ENCODE assay signal across 8 mouse cellular contexts in genomic region chr4:46025893-46026292, GRCm38 (mm10). TPM values are rescaled to one million over a fixed set of nuclear protein-coding genes. Genes with fewer than 3 reads are reported as not detected.
DNase-seq lines count a peak whose midpoint lies in the region; ATAC-seq and TF ChIP-seq lines count a peak whose summit lies in the region.

No protein-coding gene starts in this region.

- H3K27ac ChIP-seq in midbrain, embryonic 14.5 days (replicated peaks; ENCODE audit: low read depth, low read length), result no peak overlapping the region
- no peak overlapping the region for H3K27ac ChIP-seq in midbrain, embryonic 16.5 days (ENCODE audit: low read length)
- no peak overlapping the region for H3K27ac ChIP-seq in embryonic fibroblast, embryonic 13.5 days (ENCODE audit: insufficient read depth, low read length)
- H3K27ac ChIP-seq in limb, embryonic 11.5 days (replicated peaks; ENCODE audit: low read depth, low read length), result no peak overlapping the region

- 0 out of 2 replicates have a peak, but pooled peaks cover 2% of the 10 kb centered on the region for H3K36me3 ChIP-seq in midbrain, embryonic 14.5 days (ENCODE audit: control insufficient read depth, insufficient read depth, low read length)
- no peaks in the 10 kb centered on the region; the same call in 1 of the 2 replicates for H3K36me3 ChIP-seq in midbrain, embryonic 16.5 days (ENCODE audit: control insufficient read depth, insufficient read depth, low read length)
- no peaks in the 10 kb centered on the region for H3K36me3 ChIP-seq in limb, embryonic 11.5 days (ENCODE audit: control insufficient read depth, insufficient read depth, low read length)

- no peak overlapping the region for H3K4me2 ChIP-seq in midbrain, embryonic 14.5 days (ENCODE audit: low read length)
- no peak overlapping the region for H3K4me2 ChIP-seq in midbrain, embryonic 16.5 days (ENCODE audit: low read length)
- H3K4me2 ChIP-seq in limb, embryonic 11.5 days (ENCODE audit: low read depth, severe bottlenecking), result no peak overlapping the region

- no peaks in the 10 kb centered on the region for H3K9me3 ChIP-seq in midbrain, embryonic 14.5 days (ENCODE audit: control insufficient read depth, low read length)
- no peaks in the 10 kb centered on the region for H3K9me3 ChIP-seq in midbrain, embryonic 16.5 days (replicated peaks; ENCODE audit: control insufficient read depth, low read length, poor library complexity, severe bottlenecking)
- no peaks in the 10 kb centered on the region for H3K9me3 ChIP-seq in limb, embryonic 11.5 days (ENCODE audit: control insufficient read depth, low read length)

- H3K9ac ChIP-seq in midbrain, embryonic 14.5 days (replicated peaks; ENCODE audit: low read length), result no peak overlapping the region
- no peak overlapping the region for H3K9ac ChIP-seq in midbrain, embryonic 16.5 days (ENCODE audit: low read depth, low read length)
- no peak overlapping the region for H3K9ac ChIP-seq in limb, embryonic 11.5 days (ENCODE audit: low read length)

- DNase-seq in cerebellum, postnatal 14 days, result peak; percentile 65 to 76
- DNase-seq in cerebellum, adult 9-10 months, result no peak
- DNase-seq in midbrain, embryonic 14.5 days, result peak; percentile 64
- DNase-seq in limb, embryonic 11.5 days (ENCODE audit: low spot score), result peak; percentile 55
- DNase-seq in spleen, adult 12 weeks (ENCODE audit: low spot score), result no peak
- no peak for DNase-seq in B cell, adult 2 months

- TF ChIP-seq CTCF in embryonic fibroblast, embryonic 13.5 days (IDR thresholded peaks at IDR 0.05; ENCODE audit: borderline replicate concordance, insufficient read depth, low read length), result peak; percentile 91

- no peak for ATAC-seq in midbrain, embryonic 14.5 days (ENCODE audit: low FRiP score, low TSS enrichment)
- no peak for ATAC-seq in midbrain, embryonic 16.5 days
- no peak for ATAC-seq in limb, embryonic 11.5 days (ENCODE audit: insufficient number of reproducible peaks, low FRiP score, low TSS enrichment, low read depth)

- no peaks in the 10 kb centered on the region for H3K27me3 ChIP-seq in midbrain, embryonic 14.5 days (ENCODE audit: control insufficient read depth, insufficient read depth, low read length)
- H3K27me3 ChIP-seq in midbrain, embryonic 16.5 days (ENCODE audit: control insufficient read depth, insufficient read depth, low read depth, low read length), result no peaks in the 10 kb centered on the region
- no peaks in the 10 kb centered on the region for H3K27me3 ChIP-seq in limb, embryonic 11.5 days (ENCODE audit: control insufficient read depth, insufficient read depth, low read length)

- TF ChIP-seq POLR2A in embryonic fibroblast, embryonic 13.5 days (IDR thresholded peaks at IDR 0.05; ENCODE audit: low read depth, low read length), result no peak

- H3K4me3 ChIP-seq in midbrain, embryonic 14.5 days (replicated peaks; ENCODE audit: low read depth, low read length), result no peak overlapping the region
- H3K4me3 ChIP-seq in midbrain, embryonic 16.5 days (ENCODE audit: low read depth, low read length), result no peak overlapping the region
- no peak overlapping the region for H3K4me3 ChIP-seq in embryonic fibroblast, embryonic 13.5 days (ENCODE audit: insufficient read depth, low read length)
- H3K4me3 ChIP-seq in limb, embryonic 11.5 days (ENCODE audit: low read depth, low read length), result no peak overlapping the region

- H3K4me1 ChIP-seq in midbrain, embryonic 14.5 days (ENCODE audit: control insufficient read depth, insufficient read depth, low read length), result no peaks in the 10 kb centered on the region
- no peaks in the 10 kb centered on the region for H3K4me1 ChIP-seq in midbrain, embryonic 16.5 days (ENCODE audit: control insufficient read depth, insufficient read depth, low read length)
- no peaks in the 10 kb centered on the region for H3K4me1 ChIP-seq in embryonic fibroblast, embryonic 13.5 days (ENCODE audit: control insufficient read depth, insufficient read depth, low read length)
- H3K4me1 ChIP-seq in limb, embryonic 11.5 days (ENCODE audit: control insufficient read depth, insufficient read depth, low read length), result peaks cover 3% of the 10 kb centered on the region; the same call in 1 of the 2 replicates

- 48% methylated on average over 7 of the region's 7 CpGs for WGBS in midbrain, embryonic 14.5 days
- 48% methylated on average over 7 of the region's 7 CpGs for WGBS in midbrain, embryonic 16.5 days
- WGBS in limb, embryonic 11.5 days, result 43% methylated on average over 7 of the region's 7 CpGs

RNA-seq across cellular contexts. Expression of gene Tmod1, which starts 12.8 kb away (rescaled TPM):
- polyA plus RNA-seq in midbrain, embryonic 14.5 days (2014; fragmentation: Nextera tagmentation; extraction: Ambion mirVana), result 0.53 and 0.76 TPM in 2 replicates
- polyA plus RNA-seq in midbrain, embryonic 16.5 days (2015; fragmentation: Nextera tagmentation; extraction: Ambion mirVana), result 0.80 and 0.85 TPM in 2 replicates
- polyA plus RNA-seq in embryonic fibroblast, embryonic 13.5 days (2011; ENCODE audit: insufficient read length, low read depth, missing spikeins), result 0.15 and 0.56 TPM in 2 replicates
- 2.1 and 3.5 TPM in 2 replicates for polyA plus RNA-seq in limb, embryonic 11.5 days (2014; fragmentation: Nextera tagmentation; extraction: Ambion mirVana)

Comparison
In these comparisons a context has a peak if more than half of its experiments do, and no peak if none do; other contexts are left out.
1. DNase-seq: peak in cerebellum, postnatal 14 days (2 of 2), midbrain, embryonic 14.5 days (single experiment) and limb, embryonic 11.5 days (single experiment); none in cerebellum, adult 9-10 months (single experiment), spleen, adult 12 weeks (single experiment) and B cell, adult 2 months (0 of 2).